Mouse (Mus musculus) lung, adult 18-20 months (tissue): ENCODE measurements at regions not wholly inside any gene's neighbourhood (a gene's known extent, or its start where the extent isn't known, plus 50 kb on each side); places are given as distances from the start of the nearest gene placed in this dataset.

Experiments used
- DNase-seq, 2 experiments: peaks; one replicate each; pipeline ENCODE4 v3.0.0; 2022; ENCODE audit warnings: mixed read lengths in 2 of 2

GRCm38 (mm10) chr4:70844742-70845141 lies 309.9 kb upstream of the Megf9 start:
- no peak for DNase-seq

GRCm38 (mm10) chr4:70810956-70811316 lies 276.1 kb upstream of the Megf9 start:
- DNase-seq, result no peak

GRCm38 (mm10) chr4:70810311-70810955 lies 275.6 kb upstream of the Megf9 start:
- no peak for DNase-seq

- DNase-seq, result no peak
Observed at GRCm38 (mm10) chr4:70804925-70805342, 270.1 kb upstream of the Megf9 start.

GRCm38 (mm10) chr4:70798483-70798882 lies 263.7 kb upstream of the Megf9 start:
- DNase-seq, result no peak

- no peak for DNase-seq
Observed at GRCm38 (mm10) chr4:70797935-70798334, 263.1 kb upstream of the Megf9 start.

- no peak for DNase-seq
Observed at GRCm38 (mm10) chr4:70783487-70783886, 248.7 kb upstream of the Megf9 start.

GRCm38 (mm10) chr4:70781591-70781990 lies 246.8 kb upstream of the Megf9 start:
- DNase-seq, result no peak

- DNase-seq, result no peak
Observed at GRCm38 (mm10) chr4:70776273-70776672, 241.5 kb upstream of the Megf9 start.

GRCm38 (mm10) chr4:70743425-70743824 lies 208.6 kb upstream of the Megf9 start:
- no peak for DNase-seq

GRCm38 (mm10) chr4:70742002-70742401 lies 207.2 kb upstream of the Megf9 start:
- no peak for DNase-seq

GRCm38 (mm10) chr4:70741121-70741520 lies 206.3 kb upstream of the Megf9 start:
- no peak for DNase-seq

- DNase-seq, result no peak
Observed at GRCm38 (mm10) chr4:70709126-70709689, 174.4 kb upstream of the Megf9 start.

GRCm38 (mm10) chr4:70705128-70705752 lies 170.4 kb upstream of the Megf9 start:
- DNase-seq, result no peak

GRCm38 (mm10) chr4:70700894-70701293 lies 166.1 kb upstream of the Megf9 start:
- DNase-seq, result no peak

GRCm38 (mm10) chr4:70664181-70664580 lies 129.4 kb upstream of the Megf9 start:
- DNase-seq, result no peak

GRCm38 (mm10) chr4:70621431-70621837 lies 86.6 kb upstream of the Megf9 start:
- peak; percentile 8 to 44 for DNase-seq

GRCm38 (mm10) chr4:70619636-70620287 lies 85.0 kb upstream of the Megf9 start:
- no peak for DNase-seq

- no peak for DNase-seq
Observed at GRCm38 (mm10) chr4:70615794-70616193, 81.0 kb upstream of the Megf9 start.

GRCm38 (mm10) chr4:70614411-70614810 lies 79.6 kb upstream of the Megf9 start:
- no peak for DNase-seq

GRCm38 (mm10) chr4:70603209-70603852 lies 68.5 kb upstream of the Megf9 start:
- DNase-seq, result no peak

- peak in 1 of 2 experiments; percentile 10 for DNase-seq
Observed at GRCm38 (mm10) chr4:70601301-70601700, 66.5 kb upstream of the Megf9 start.
